Mouse (Mus musculus) activated CD4-positive, CD25-positive, alpha-beta regulatory T cell (primary cell): Measurements from ENCODE around the gene Tdp1. TPM values are rescaled to one million over a fixed set of nuclear protein-coding genes. Genes with fewer than 3 reads are reported as not detected.

ENCODE experiments used
- polyA plus RNA-seq, 2 experiments: library from polyadenylated mRNA; unstranded; fragments of 100-300 nt; shearing (Covaris generic); gene quantifications; one replicate each; pipeline ENCODE4 v1.2.1; 2017

Tdp1 gene
- polyA plus RNA-seq = 10 to 100 TPM; 22.3 to 28.0 TPM

DNA sequence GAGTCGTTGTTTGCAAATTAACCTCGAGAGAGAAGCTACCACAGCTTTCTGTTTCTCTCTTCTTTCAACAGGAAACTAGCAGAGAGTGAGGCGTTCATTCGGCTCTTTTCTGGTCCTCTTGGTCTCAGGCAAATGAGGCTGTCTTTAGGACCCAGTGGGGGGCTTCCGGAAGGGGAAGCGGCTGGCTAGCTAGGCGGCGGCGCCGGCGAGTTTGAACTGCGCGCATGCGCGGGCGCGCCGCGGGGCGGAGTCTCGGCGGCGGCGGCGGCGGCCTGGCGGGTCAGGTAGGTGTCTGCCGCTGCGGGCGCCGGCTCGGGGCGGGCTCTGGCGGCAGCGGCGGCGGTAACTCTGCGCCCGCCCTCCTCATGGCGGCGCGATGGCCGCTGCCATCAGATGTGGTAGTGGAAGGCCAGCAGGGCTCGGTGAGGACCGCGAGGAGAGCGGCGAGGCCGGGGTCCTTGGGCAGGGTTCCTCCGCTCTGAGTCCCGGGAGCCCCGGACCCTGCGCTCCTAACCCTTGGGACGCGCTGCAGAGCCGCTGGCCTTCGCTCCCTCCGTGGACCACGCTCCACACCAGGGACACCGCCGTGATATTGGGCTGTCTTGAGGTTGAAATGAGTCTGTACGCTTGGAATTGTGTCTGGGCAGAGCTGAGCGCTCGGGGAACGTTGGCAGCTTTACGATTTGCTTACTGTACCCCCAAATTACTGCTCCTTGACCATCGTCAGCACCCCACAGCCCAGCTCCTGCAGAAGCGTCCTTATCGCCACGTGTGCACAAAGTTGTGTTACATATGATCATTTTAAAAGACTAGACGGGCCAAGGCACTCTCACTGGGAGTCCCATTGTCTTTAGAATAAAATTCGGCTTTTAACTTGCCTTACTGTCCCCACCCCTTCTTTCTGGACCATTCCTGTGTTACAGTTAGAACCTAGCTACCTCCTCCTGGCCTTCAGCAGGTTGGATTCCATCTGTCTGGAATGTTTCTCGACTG is at the start of gene Tdp1, which contains the start of gene Efcab11:
Gene Tdp1, plus strand, starts transcription at position 249 of the 993 bp plus-strand sequence.
Gene Efcab11, minus strand, starts transcription at position 171 of the 993 bp plus-strand sequence.

GRCm38 (mm10) chr12:99964301-99965202 is 80.2 kb downstream of the Tdp1 start, which contains the start of gene Kcnk13:
Gene Kcnk13, plus strand, starts transcription at chr12:99964499.

Other genes starting within 250 kb of the Tdp1 start
- gene Efcab11, start 78 bp upstream of the Tdp1 start, polyA plus RNA-seq = 1 to 10 TPM; 1.7 to 3.8 TPM
- gene Kcnk13, start 80.0 kb downstream of the Tdp1 start, polyA plus RNA-seq = under 1 TPM in 1 of 2 experiments, not detected in 1; 0.68 TPM
- 100 to 1,000 TPM; 154 to 178 TPM for gene Psmc1, start 225.6 kb downstream of the Tdp1 start, polyA plus RNA-seq